Mouse (Mus musculus) CH12.LX (cell line): ENCODE results near the gene Ppox. TPM values are rescaled to one million over a fixed set of nuclear protein-coding genes. Genes with fewer than 3 reads are reported as not detected.

ENCODE experiments used
- DNase-seq: peaks from one replicate; pipeline ENCODE4 v3.0.0-alpha.2; 2013; ENCODE audit errors: extremely low read depth
- H3K27ac ChIP-seq: 2 replicates; pipeline ENCODE4 v1.5.1; 2012; ENCODE audit warnings: low read depth, mild to moderate bottlenecking, control low read depth, moderate library complexity; ENCODE audit not compliant: insufficient read depth
- H3K27me3 ChIP-seq: replicated peaks from 2 replicates; pipeline ENCODE3; 2012; ENCODE audit warnings: inconsistent platforms
- H3K36me3 ChIP-seq, 2 experiments: replicated peaks in 1 of 2; 2 replicates each; pipeline versions ENCODE3 to v1.6.1; 2012; ENCODE audit warnings: inconsistent platforms in 1 of 2, low read length in 1 of 2, mild to moderate bottlenecking in 1 of 2, mixed read lengths in 1 of 2, moderate library complexity in 1 of 2; ENCODE audit not compliant: control insufficient read depth in 1 of 2, insufficient read depth in 1 of 2
- H3K4me1 ChIP-seq, 2 experiments: 2 replicates each; pipeline ENCODE4 v1.6.1; 2012; ENCODE audit warnings: inconsistent platforms in 1 of 2, moderate library complexity in 1 of 2; ENCODE audit not compliant: insufficient read depth in 2 of 2, control insufficient read depth in 1 of 2
- H3K4me2 ChIP-seq: 2 replicates; pipeline ENCODE4 v1.6.1; 2012; ENCODE audit warnings: low read depth, mild to moderate bottlenecking, control low read depth; ENCODE audit not compliant: poor library complexity, insufficient read depth, severe bottlenecking
- H3K4me3 ChIP-seq, 3 experiments: fragments of 150-350 bp in 1 of 3; sonication (generic) in 1 of 3; replicated peaks in 1 of 3; 2 replicates each; pipeline versions ENCODE3 to v1.5.1; 2011 to 2012; ENCODE audit warnings: low read depth in 2 of 3, low read length in 2 of 3, mild to moderate bottlenecking in 2 of 3, moderate library complexity in 2 of 3, control low read depth in 1 of 3, improper control_type of control experiment in 1 of 3, inconsistent platforms in 1 of 3, mixed read lengths in 1 of 3; ENCODE audit not compliant: poor library complexity in 1 of 3
- H3K79me2 ChIP-seq: replicated peaks from 2 replicates; pipeline ENCODE4 v1.6.1; 2012; ENCODE audit warnings: mild to moderate bottlenecking, moderate library complexity; ENCODE audit not compliant: control insufficient read depth, poor library complexity, insufficient read depth, severe bottlenecking; ENCODE audit errors: extremely low read depth
- H3K9ac ChIP-seq: 2 replicates; pipeline ENCODE4 v1.6.1; 2012; ENCODE audit warnings: low read depth, mild to moderate bottlenecking, control low read depth, moderate library complexity; ENCODE audit not compliant: insufficient read depth
- H3K9me3 ChIP-seq: replicated peaks from 2 replicates; pipeline ENCODE3; 2012; ENCODE audit warnings: low read length, inconsistent platforms, mixed read lengths
- BHLHE40 ChIP-seq: IDR thresholded peaks from 2 replicates; pipeline ENCODE4 v1.6.1; 2011; ENCODE audit warnings: mild to moderate bottlenecking, low read depth, low read length, improper control_type of control experiment
- E2F4 ChIP-seq: IDR thresholded peaks from 2 replicates; pipeline ENCODE4 v1.6.1; 2011; ENCODE audit warnings: low read depth, low read length, improper control_type of control experiment; ENCODE audit not compliant: insufficient replicate concordance
- EP300 ChIP-seq: IDR thresholded peaks from 2 replicates; pipeline ENCODE4 v1.6.1; 2011; ENCODE audit warnings: low read length, improper control_type of control experiment
- HCFC1 ChIP-seq: IDR thresholded peaks from 2 replicates; pipeline ENCODE4 v1.6.1; 2012; ENCODE audit warnings: low read depth, mild to moderate bottlenecking, inconsistent platforms, low read length, improper control_type of control experiment
- IRF4 ChIP-seq: IDR thresholded peaks from 2 replicates; pipeline ENCODE4 v1.6.1; 2014; ENCODE audit warnings: low read depth, mild to moderate bottlenecking, inconsistent platforms, low read length, improper control_type of control experiment
- JUND ChIP-seq: conservative IDR thresholded peaks from 2 replicates; pipeline ENCODE4 v1.6.1; 2011; ENCODE audit warnings: low read depth, low read length, improper control_type of control experiment
- KAT2A ChIP-seq: IDR thresholded peaks from 2 replicates; pipeline ENCODE4 v1.6.1; 2012; ENCODE audit warnings: low read length, improper control_type of control experiment, inconsistent platforms; ENCODE audit not compliant: insufficient replicate concordance
- MAFK ChIP-seq: IDR thresholded peaks from 2 replicates; pipeline ENCODE4 v1.6.1; 2011; ENCODE audit warnings: low read length, improper control_type of control experiment; ENCODE audit not compliant: insufficient replicate concordance
- MEF2A ChIP-seq: IDR thresholded peaks from 2 replicates; pipeline ENCODE4 v1.6.1; 2014; ENCODE audit warnings: low read depth, mild to moderate bottlenecking, inconsistent platforms, low read length, improper control_type of control experiment, borderline replicate concordance
- MXI1 ChIP-seq: IDR thresholded peaks from 2 replicates; pipeline ENCODE4 v1.6.1; 2011; ENCODE audit warnings: mild to moderate bottlenecking, low read depth, low read length, improper control_type of control experiment
- MYC ChIP-seq: IDR thresholded peaks from 2 replicates; pipeline ENCODE4 v1.6.1; 2011; ENCODE audit warnings: low read depth, mild to moderate bottlenecking, improper control_type of control experiment, low read length
- NRF1 ChIP-seq: IDR thresholded peaks from 2 replicates; pipeline ENCODE4 v1.6.1; 2014; ENCODE audit warnings: low read depth, mild to moderate bottlenecking, inconsistent platforms, low read length, improper control_type of control experiment, moderate library complexity
- POLR2A ChIP-seq: IDR thresholded peaks from 2 replicates; pipeline ENCODE4 v1.6.1; 2011; ENCODE audit warnings: low read depth, mild to moderate bottlenecking, improper control_type of control experiment, low read length
- RAD21 ChIP-seq: IDR thresholded peaks from 2 replicates; pipeline ENCODE4 v1.6.1; 2011; ENCODE audit warnings: low read depth, mild to moderate bottlenecking, low read length, improper control_type of control experiment, moderate library complexity
- SMC3 ChIP-seq: IDR thresholded peaks from 2 replicates; pipeline ENCODE4 v1.6.1; 2011; ENCODE audit warnings: low read depth, low read length, improper control_type of control experiment
- TBP ChIP-seq: conservative IDR thresholded peaks from 2 replicates; pipeline ENCODE4 v1.6.1; 2011; ENCODE audit warnings: low read depth, low read length, improper control_type of control experiment
- UBTF ChIP-seq: IDR thresholded peaks from 2 replicates; pipeline ENCODE4 v1.6.1; 2012; ENCODE audit warnings: low read depth, mild to moderate bottlenecking, inconsistent platforms, low read length, improper control_type of control experiment, moderate library complexity
- USF1 ChIP-seq: IDR thresholded peaks from 2 replicates; pipeline ENCODE4 v1.6.1; 2014; ENCODE audit warnings: low read depth, mild to moderate bottlenecking, inconsistent platforms, low read length, improper control_type of control experiment
- USF2 ChIP-seq: conservative IDR thresholded peaks from 2 replicates; pipeline ENCODE4 v1.6.1; 2011; ENCODE audit warnings: low read depth, low read length, improper control_type of control experiment
- ZC3H11A ChIP-seq: IDR thresholded peaks from 2 replicates; pipeline ENCODE4 v1.6.1; 2012; ENCODE audit warnings: low read depth, mild to moderate bottlenecking, inconsistent platforms, low read length, improper control_type of control experiment
- ZKSCAN1 ChIP-seq: IDR thresholded peaks from 2 replicates; pipeline ENCODE4 v1.6.1; 2012; ENCODE audit warnings: low read depth, inconsistent platforms, low read length, improper control_type of control experiment, borderline replicate concordance
- dilution Hi-C: fragments of 300-500 bp; cut with MboI; formaldehyde crosslinking; loops from 2 replicates; pipeline ENCODE4 v1.14.3; 2020; ENCODE audit warnings: low sequenced_read_pairs; ENCODE audit not compliant: extremely low pct_unique_long_range_greater_than_20kb, extremely low pct_ligation_motif_present
- in situ Hi-C: fragments of 300-500 bp; cut with MboI; formaldehyde crosslinking; loops from 3 replicates; pipeline ENCODE4 v1.14.3; 2019; ENCODE audit warnings: low sequenced_read_pairs, low pct_ligation_motif_present, low pct_unique_long_range_greater_than_20kb, mixed read lengths
- polyA plus RNA-seq: library from polyadenylated mRNA; unstranded; fragments of >175 nt; gene quantifications from 2 replicates; pipeline ENCODE4 v1.2.1, GENCODE M21; 2012; ENCODE audit warnings: low read depth; ENCODE audit not compliant: insufficient read length
- total RNA-seq, 2 experiments: library from RNA; depleted of rRNA; stranded (reverse); fragments of 300-350 nt in 1 of 2; fragments of >200 nt in 1 of 2; gene quantifications; 2 replicates each; pipeline ENCODE4 v1.2.3; 2012 to 2014

Ppox gene
- total and polyA plus RNA-seq, 3 experiments, result 10.5 to 15.1 (median 13.6) TPM

GRCm38 (mm10) chr1:171251594-171252324 is 29.2 kb downstream of the Ppox start:
- dilution Hi-C loops, result no loop called here
- no peak for DNase-seq
- H3K4me2 ChIP-seq, result no peak overlapping the region
- in situ Hi-C loops, result loop anchor here (5.0 kb wide), 1 partner anchor 34 kb away; no protein-coding TSS in a partner anchor
- H3K4me3 ChIP-seq, result no peak overlapping the region
- H3K4me1 ChIP-seq, result peaks cover 17 to 34% of the 10 kb centered on the region in 2 experiments
- H3K79me2 ChIP-seq, result peaks cover under 1% of the 10 kb centered on the region
- H3K9ac ChIP-seq, result no peak overlapping the region
- no peak for TF ChIP-seq KAT2A
- no peak for TF ChIP-seq UBTF
- TF ChIP-seq, all 38 proteins: peak for 0
- H3K27ac ChIP-seq, result no peak overlapping the region
- H3K36me3 ChIP-seq, result no peaks in the 10 kb centered on the region
- H3K9me3 ChIP-seq, result peaks cover 3% of the 10 kb centered on the region
- peaks cover 20% of the 10 kb centered on the region for H3K27me3 ChIP-seq

DNA sequence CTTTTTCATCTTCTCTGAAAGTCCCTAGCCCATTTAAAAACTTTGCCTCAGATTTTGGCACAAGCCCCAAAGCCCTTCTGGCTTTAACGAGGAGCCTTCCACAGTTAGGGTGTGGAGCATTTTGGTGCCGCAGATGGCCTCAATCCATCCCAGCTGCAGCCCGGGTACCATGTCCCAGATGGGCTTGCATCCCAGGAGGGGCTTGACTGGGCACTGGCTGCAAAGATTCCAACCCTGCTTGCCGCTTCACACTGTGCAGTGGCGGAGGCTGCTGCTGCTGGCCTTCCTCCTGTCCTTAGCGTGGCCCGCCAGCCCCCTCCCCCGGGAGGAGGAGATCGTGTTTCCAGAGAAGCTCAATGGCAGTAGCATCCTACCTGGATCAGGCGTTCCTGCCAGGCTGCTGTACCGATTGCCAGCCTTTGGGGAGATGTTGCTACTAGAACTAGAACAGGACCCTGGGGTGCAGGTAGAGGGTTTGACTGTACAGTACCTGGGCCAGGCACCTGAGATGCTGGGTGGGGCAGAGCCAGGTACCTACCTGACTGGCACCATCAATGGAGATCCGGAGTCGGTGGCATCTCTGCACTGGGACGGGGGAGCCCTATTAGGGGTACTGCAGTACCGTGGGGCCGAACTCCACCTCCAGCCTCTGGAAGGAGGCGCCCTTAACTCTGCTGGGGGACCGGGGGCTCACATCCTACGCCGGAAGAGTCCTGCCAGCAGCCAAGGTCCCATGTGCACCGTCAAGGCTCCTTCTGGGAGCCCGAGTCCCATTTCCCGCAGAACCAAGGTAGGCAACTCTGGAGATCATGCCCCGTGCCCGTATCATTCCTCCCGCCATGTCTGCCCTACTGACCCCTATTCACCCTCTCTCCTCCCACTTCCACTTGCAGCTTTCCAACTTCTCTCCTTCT is 30.0 kb downstream of the Ppox start, which contains the start of gene Ndufs2:
Ndufs2 (minus strand) TSS at position 709 of the 914 bp plus-strand sequence.
- dilution Hi-C loops, result no loop called here
- H3K4me3 ChIP-seq, result no peak within 1 kb of the TSS

More for the DNA sequence above, 30.0 kb downstream of the Ppox start, which contains the start of gene Ndufs2:
- Histone ChIP-seq H3K27ac (no peak within 1 kb of the TSS), H3K9me3 (peaks cover 3% of the 10 kb centered on the region), H3K79me2 (peaks cover 9% of the 10 kb centered on the region), H3K9ac (no peak within 1 kb of the TSS), H3K36me3 (no peaks in the 10 kb centered on the region), H3K4me2 (peak within 1 kb of the TSS; percentile 21), H3K4me1 (peaks cover 17 to 36% of the 10 kb centered on the region in 2 experiments), H3K27me3 (peaks cover 20% of the 10 kb centered on the region)
- no peak for DNase-seq
- no peak for TF ChIP-seq SMC3
- no peak for TF ChIP-seq EP300
- no peak for TF ChIP-seq E2F4
- TF ChIP-seq POLR2A, result no peak
- TF ChIP-seq ZC3H11A, result no peak
- TF ChIP-seq MYC, result no peak
- no peak for TF ChIP-seq TBP
- TF ChIP-seq USF2, result no peak
- no peak for TF ChIP-seq NRF1
- TF ChIP-seq MXI1, result no peak
- no peak for TF ChIP-seq USF1
- no peak for TF ChIP-seq BHLHE40
- no peak for TF ChIP-seq MEF2A
- TF ChIP-seq ZKSCAN1, result no peak
- no peak for TF ChIP-seq JUND
- TF ChIP-seq RAD21, result no peak
- TF ChIP-seq IRF4, result no peak
- no peak for TF ChIP-seq MAFK
- TF ChIP-seq HCFC1, result no peak
- in situ Hi-C loops, result loop anchor here (5.0 kb wide), 1 partner anchor 34 kb away; no protein-coding TSS in a partner anchor
